Mouse (Mus musculus) CH12.LX (cell line): Measurements from ENCODE around the gene Phyhd1.

ENCODE experiments used
- CHD1 ChIP-seq: IDR thresholded peaks from 2 replicates; pipeline ENCODE4 v1.6.1; 2012; ENCODE audit warnings: low read depth, low read length, improper control_type of control experiment, inconsistent platforms
- E2F4 ChIP-seq: IDR thresholded peaks from 2 replicates; pipeline ENCODE4 v1.6.1; 2011; ENCODE audit warnings: low read depth, low read length, improper control_type of control experiment; ENCODE audit not compliant: insufficient replicate concordance
- EP300 ChIP-seq: IDR thresholded peaks from 2 replicates; pipeline ENCODE4 v1.6.1; 2011; ENCODE audit warnings: low read length, improper control_type of control experiment
- MAZ ChIP-seq: IDR thresholded peaks from 2 replicates; pipeline ENCODE4 v1.6.1; 2012; ENCODE audit warnings: low read depth, mild to moderate bottlenecking, inconsistent platforms, low read length, improper control_type of control experiment, moderate library complexity
- SMC3 ChIP-seq: IDR thresholded peaks from 2 replicates; pipeline ENCODE4 v1.6.1; 2011; ENCODE audit warnings: low read depth, low read length, improper control_type of control experiment
- USF1 ChIP-seq: IDR thresholded peaks from 2 replicates; pipeline ENCODE4 v1.6.1; 2014; ENCODE audit warnings: low read depth, mild to moderate bottlenecking, inconsistent platforms, low read length, improper control_type of control experiment

- TF ChIP-seq MAZ = no peak
- no peak for TF ChIP-seq E2F4
- no peak for TF ChIP-seq CHD1
- no peak for TF ChIP-seq EP300
- no peak for TF ChIP-seq USF1
- no peak for TF ChIP-seq SMC3
Measured at GRCm38 (mm10) chr2:30243391-30243790, 22.6 kb upstream of the Phyhd1 start.
